Mouse (Mus musculus) E14TG2a.4 (cell line): ENCODE results near the gene Olfr76.
A peak's percentile ranks its signal among the peaks of the same experiment; 100 is the strongest.
"Not testable (repeated sequence)": the region's sequence is repeated elsewhere in the genome, so short reads cannot be mapped to it uniquely, and the experiment has no call there.

Experiments used
- H3K27me3 ChIP-seq: 2 replicates; pipeline ENCODE4 v1.6.1; 2014; ENCODE audit warnings: low read length, control low read depth; ENCODE audit not compliant: insufficient read depth
- H3K36me3 ChIP-seq: 2 replicates; pipeline ENCODE4 v1.6.1; 2014; ENCODE audit warnings: low read length, control low read depth; ENCODE audit not compliant: insufficient read depth
- H3K4me1 ChIP-seq: replicated peaks from 2 replicates; pipeline ENCODE4 v1.6.1; 2014; ENCODE audit warnings: low read depth, low read length, control low read depth
- H3K4me3 ChIP-seq: replicated peaks from 2 replicates; pipeline ENCODE4 v1.5.1; 2014; ENCODE audit warnings: mild to moderate bottlenecking, low read length
- H3K9me3 ChIP-seq: 2 replicates; pipeline ENCODE4 v1.6.1; 2014; ENCODE audit warnings: low read length, control low read depth
- CTCF ChIP-seq: conservative IDR thresholded peaks from 2 replicates; pipeline ENCODE4 v1.5.1; 2014; ENCODE audit warnings: low read length
- NANOG ChIP-seq: IDR thresholded peaks from 2 replicates; pipeline ENCODE4 v1.6.1; 2014; ENCODE audit warnings: borderline replicate concordance, low read length, mixed read lengths
- POU5F1 ChIP-seq: IDR thresholded peaks from 2 replicates; pipeline ENCODE4 v1.6.1; 2014; ENCODE audit warnings: low read length, borderline replicate concordance

Olfr76 gene

GRCm38 (mm10) chr19:12123103-12123502, at the start of gene Olfr76:
Gene Olfr76, minus strand, starts transcription at chr19:12123203.
- no peaks in the 10 kb centered on the region for H3K4me1 ChIP-seq
- H3K36me3 ChIP-seq: no peaks in the 10 kb centered on the region
- TF ChIP-seq NANOG (no peak), CTCF (no peak), POU5F1 (no peak)
- H3K9me3 ChIP-seq: no peaks in the 10 kb centered on the region
- H3K27me3 ChIP-seq: no peaks in the 10 kb centered on the region
- no peak within 1 kb of the TSS for H3K4me3 ChIP-seq

- not testable (repeated sequence) for H3K4me3 ChIP-seq, H3K36me3 ChIP-seq, H3K9me3 ChIP-seq, H3K27me3 ChIP-seq, H3K4me1 ChIP-seq
Measured at GRCm38 (mm10) chr19:12170062-12170599, 47.1 kb upstream of the Olfr76 start, which contains the start of gene Olfr1555-ps1. Gene Olfr1555-ps1, minus strand, starts transcription at chr19:12170112.

- H3K4me3 ChIP-seq: no peak overlapping the region
- H3K36me3 ChIP-seq: no peaks in the 10 kb centered on the region
- TF ChIP-seq POU5F1 (no peak), NANOG (no peak), CTCF (no peak)
- H3K27me3 ChIP-seq: no peaks in the 10 kb centered on the region
- no peaks in the 10 kb centered on the region for H3K9me3 ChIP-seq
- no peaks in the 10 kb centered on the region for H3K4me1 ChIP-seq
Measured at GRCm38 (mm10) chr19:12145452-12145851, 22.4 kb upstream of the Olfr76 start.

- no peaks in the 10 kb centered on the region for H3K4me1 ChIP-seq
- H3K27me3 ChIP-seq: no peaks in the 10 kb centered on the region
- TF ChIP-seq POU5F1 (no peak), CTCF (no peak), NANOG (no peak)
- H3K4me3 ChIP-seq: no peak overlapping the region
- H3K9me3 ChIP-seq: no peaks in the 10 kb centered on the region
- no peaks in the 10 kb centered on the region for H3K36me3 ChIP-seq
Measured at GRCm38 (mm10) chr19:12143356-12143755, 20.4 kb upstream of the Olfr76 start.

GRCm38 (mm10) chr19:12134289-12134688, 11.3 kb upstream of the Olfr76 start:
- H3K4me3 ChIP-seq: no peak overlapping the region
- H3K36me3 ChIP-seq: no peaks in the 10 kb centered on the region
- H3K27me3 ChIP-seq: no peaks in the 10 kb centered on the region
- no peaks in the 10 kb centered on the region for H3K4me1 ChIP-seq
- H3K9me3 ChIP-seq: no peaks in the 10 kb centered on the region
- no peak for TF ChIP-seq POU5F1
- peak; percentile 85 for TF ChIP-seq CTCF

GRCm38 (mm10) chr19:12116464-12116863, 6.5 kb downstream of the Olfr76 start:
- Histone ChIP-seq H3K36me3 (no peaks in the 10 kb centered on the region), H3K4me3 (no peak overlapping the region), H3K9me3 (no peaks in the 10 kb centered on the region), H3K27me3 (no peaks in the 10 kb centered on the region), H3K4me1 (no peaks in the 10 kb centered on the region)
- TF ChIP-seq CTCF (no peak), NANOG (no peak), POU5F1 (no peak)

- H3K36me3 ChIP-seq: no peaks in the 10 kb centered on the region
- H3K27me3 ChIP-seq: no peaks in the 10 kb centered on the region
- no peak within 1 kb of the TSS for H3K4me3 ChIP-seq
- TF ChIP-seq POU5F1 (no peak), CTCF (no peak), NANOG (no peak)
- no peaks in the 10 kb centered on the region for H3K4me1 ChIP-seq
- H3K9me3 ChIP-seq: no peaks in the 10 kb centered on the region
Measured at GRCm38 (mm10) chr19:12115797-12116196, 7.2 kb downstream of the Olfr76 start, which contains the start of gene Olfr1428. Gene Olfr1428, minus strand, starts transcription at chr19:12115897.

GRCm38 (mm10) chr19:12113807-12114206, 9.2 kb downstream of the Olfr76 start:
- no peaks in the 10 kb centered on the region for H3K36me3 ChIP-seq
- TF ChIP-seq POU5F1: no peak
- no peak for TF ChIP-seq NANOG
- no peak for TF ChIP-seq CTCF
- no peaks in the 10 kb centered on the region for H3K9me3 ChIP-seq
- H3K27me3 ChIP-seq: no peaks in the 10 kb centered on the region
- H3K4me1 ChIP-seq: no peaks in the 10 kb centered on the region
- H3K4me3 ChIP-seq: no peak overlapping the region

- Histone ChIP-seq H3K9me3 (no peaks in the 10 kb centered on the region), H3K4me1 (no peaks in the 10 kb centered on the region), H3K27me3 (no peaks in the 10 kb centered on the region), H3K4me3 (no peak overlapping the region), H3K36me3 (no peaks in the 10 kb centered on the region)
- TF ChIP-seq POU5F1 (no peak), CTCF (no peak), NANOG (no peak)
Measured at GRCm38 (mm10) chr19:12104541-12104940, 18.5 kb downstream of the Olfr76 start.
